Mouse (Mus musculus) adipocyte (in vitro differentiated cells): ENCODE results near the gene Il21.

Experiments used
- DNase-seq: peaks from one replicate; pipeline ENCODE4 v3.0.0-alpha.2; 2016; ENCODE audit warnings: low spot score

Il21 gene

GRCm38 (mm10) chr3:37232586-37233222 lies at the start of gene Il21:
Il21 (minus strand) TSS chr3:37232636.
- DNase-seq = no peak

GRCm38 (mm10) chr3:37280871-37281270 lies 48.4 kb upstream of the Il21 start:
- no peak for DNase-seq

DNA sequence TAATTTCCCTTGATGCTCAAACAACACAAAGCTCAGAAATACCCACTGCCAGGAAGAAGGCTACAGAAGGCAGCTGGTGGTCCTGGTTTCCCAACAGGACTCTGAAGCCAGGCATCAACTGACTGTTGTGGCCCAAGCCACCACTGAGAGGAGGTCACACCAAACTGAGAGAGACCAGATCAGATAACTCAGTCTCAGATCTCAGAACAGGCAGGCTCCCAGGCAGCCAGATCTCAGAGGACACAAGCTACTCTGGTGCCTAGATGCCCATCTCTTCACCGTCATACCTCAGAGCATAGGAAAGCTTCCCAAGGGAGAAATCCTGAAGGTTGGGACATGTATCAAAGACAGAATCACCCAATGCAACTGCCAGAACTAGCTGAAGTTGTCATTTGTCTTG lies 47.8 kb upstream of the Il21 start:
- DNase-seq = no peak

- no peak for DNase-seq
Observed at GRCm38 (mm10) chr3:37274661-37275060, 42.2 kb upstream of the Il21 start.

GRCm38 (mm10) chr3:37273092-37273491 lies 40.7 kb upstream of the Il21 start:
- DNase-seq = no peak

DNA sequence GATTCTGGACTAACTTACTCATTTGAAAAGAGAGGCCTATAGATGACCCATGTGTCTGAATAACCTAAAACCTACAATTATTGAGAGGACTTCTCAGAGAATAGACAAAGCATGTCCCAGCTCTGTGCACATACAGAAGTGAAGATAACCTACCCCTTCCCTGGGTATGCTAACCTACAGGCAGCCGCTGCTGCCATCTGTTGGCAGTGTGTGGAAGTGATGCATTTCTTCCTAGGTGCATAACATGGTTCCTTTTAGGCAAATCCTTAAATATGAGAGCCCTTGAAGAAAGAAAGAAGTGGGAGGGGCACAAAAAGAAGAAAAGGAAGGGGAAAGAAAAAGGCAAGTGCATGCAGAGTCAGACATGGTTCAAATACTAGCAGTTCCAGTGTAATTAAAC lies 38.8 kb upstream of the Il21 start:
- DNase-seq = peak; percentile 43

- DNase-seq = no peak
Observed at GRCm38 (mm10) chr3:37269926-37270325, 37.5 kb upstream of the Il21 start.

DNA sequence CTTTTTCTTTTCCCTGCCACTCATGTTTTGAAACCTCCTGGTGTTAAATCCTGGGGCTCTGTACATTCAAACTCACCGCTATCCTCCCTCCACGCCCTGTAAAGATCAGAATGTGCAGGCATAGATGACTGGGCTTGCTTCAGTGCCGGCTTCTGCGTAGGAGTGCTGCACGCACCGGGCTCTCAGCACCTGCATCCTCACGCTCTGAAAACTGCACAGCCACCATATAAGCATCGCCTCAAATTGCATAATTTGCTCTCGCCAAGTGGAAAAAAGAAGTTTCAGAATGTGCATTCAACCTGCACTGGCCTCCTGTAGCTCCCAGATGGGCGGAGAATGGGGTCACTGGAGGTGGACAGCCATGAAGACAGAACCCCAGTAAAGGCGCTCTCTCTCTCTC lies 35.9 kb upstream of the Il21 start:
- no peak for DNase-seq

DNA sequence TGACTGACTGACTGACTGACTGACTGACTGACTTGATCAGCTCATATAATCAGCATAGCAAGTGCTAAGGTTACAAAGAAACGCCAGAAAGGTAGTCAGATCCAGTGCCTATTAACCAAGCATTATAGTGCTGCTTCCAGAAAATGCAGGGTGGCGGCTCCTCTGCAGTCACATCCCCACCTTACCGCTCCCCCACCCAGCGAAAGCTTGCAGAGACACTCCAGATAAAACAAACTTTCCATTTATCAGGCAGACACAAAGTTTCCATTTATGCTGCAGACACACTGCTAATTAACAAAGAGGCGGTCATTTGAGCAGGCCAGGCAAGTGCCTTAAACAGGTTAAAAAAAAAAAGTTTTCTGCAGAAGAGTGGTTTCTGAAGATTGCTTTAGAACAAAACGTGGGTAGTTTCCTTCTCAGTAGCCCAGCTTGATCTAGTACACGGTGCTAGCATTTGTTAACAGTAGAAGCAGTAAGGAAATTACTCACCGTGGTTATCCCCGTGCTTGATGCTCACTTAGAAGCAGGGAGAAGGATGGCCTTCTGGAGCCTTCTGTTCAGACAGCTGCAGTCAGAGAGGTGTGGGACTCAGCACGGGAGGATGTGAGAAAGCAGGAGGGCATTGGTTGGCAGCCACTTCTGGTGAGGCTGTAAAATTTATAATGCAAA lies 27.0 kb upstream of the Il21 start:
- no peak for DNase-seq

- DNase-seq = no peak
Observed at GRCm38 (mm10) chr3:37257776-37258175, 25.3 kb upstream of the Il21 start.

GRCm38 (mm10) chr3:37250967-37251366 lies 18.5 kb upstream of the Il21 start:
- no peak for DNase-seq

- no peak for DNase-seq
Observed at GRCm38 (mm10) chr3:37235025-37235424, 2.6 kb upstream of the Il21 start.

GRCm38 (mm10) chr3:37231153-37231552 lies 1.3 kb downstream of the Il21 start:
- DNase-seq = no peak

DNA sequence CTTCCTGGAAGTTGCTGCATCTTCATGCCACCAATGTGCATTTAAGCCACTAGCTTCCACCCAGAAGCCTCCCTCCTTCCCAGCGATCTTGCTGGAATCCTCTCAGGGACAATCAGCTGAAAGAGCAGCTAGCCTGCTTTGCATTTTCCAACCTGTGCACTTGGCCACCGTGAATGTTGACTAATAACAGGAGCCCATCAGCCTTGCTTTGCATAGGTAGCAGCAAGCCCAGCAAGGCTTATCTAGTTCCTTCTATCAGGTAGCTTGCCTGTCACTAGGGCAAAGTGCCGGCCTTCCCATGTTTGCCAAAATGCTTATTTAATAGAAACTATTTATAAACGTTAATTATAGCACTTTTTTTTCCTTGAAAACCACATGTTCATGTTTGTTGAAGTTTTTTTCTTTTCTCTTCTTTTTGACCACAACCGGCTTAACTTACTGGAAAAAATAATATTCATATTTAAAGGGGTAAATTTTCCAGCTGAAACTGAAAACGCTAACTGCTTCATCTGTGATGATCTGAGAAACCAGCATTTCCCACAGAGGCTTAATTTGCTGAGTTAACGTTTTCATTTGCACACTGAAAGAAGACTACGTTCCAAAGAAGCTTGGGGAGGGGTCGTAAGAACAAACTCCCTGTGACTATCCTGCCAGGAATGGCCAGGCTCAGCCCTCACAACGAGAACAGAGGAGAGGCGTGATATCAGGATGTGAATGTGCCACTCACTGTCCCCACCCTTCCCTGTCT lies 3.2 kb downstream of the Il21 start:
- DNase-seq = no peak

DNA sequence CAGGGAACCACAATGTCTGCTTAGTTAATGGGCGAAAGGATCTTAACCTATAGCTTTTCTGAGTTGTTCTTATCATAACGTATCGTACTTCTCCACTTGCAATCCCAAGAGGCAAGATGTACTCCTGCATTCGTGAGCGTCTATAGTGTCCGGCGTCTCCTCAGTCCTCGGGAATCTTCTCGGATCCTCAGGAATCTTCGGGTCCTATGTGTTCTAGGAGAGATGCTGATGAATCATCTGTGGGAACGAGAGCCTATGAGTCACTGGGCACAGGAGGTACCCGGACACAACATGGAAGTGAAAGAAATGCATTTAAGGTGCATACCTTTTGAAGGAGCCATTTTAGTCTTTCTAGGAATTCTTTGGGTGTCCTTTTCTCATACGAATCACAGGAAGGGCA lies 7.3 kb downstream of the Il21 start:
- DNase-seq = no peak

GRCm38 (mm10) chr3:37219071-37219470 lies 13.4 kb downstream of the Il21 start:
- DNase-seq = peak; percentile 65

GRCm38 (mm10) chr3:37205226-37205800 lies 27.1 kb downstream of the Il21 start:
- DNase-seq = no peak

DNA sequence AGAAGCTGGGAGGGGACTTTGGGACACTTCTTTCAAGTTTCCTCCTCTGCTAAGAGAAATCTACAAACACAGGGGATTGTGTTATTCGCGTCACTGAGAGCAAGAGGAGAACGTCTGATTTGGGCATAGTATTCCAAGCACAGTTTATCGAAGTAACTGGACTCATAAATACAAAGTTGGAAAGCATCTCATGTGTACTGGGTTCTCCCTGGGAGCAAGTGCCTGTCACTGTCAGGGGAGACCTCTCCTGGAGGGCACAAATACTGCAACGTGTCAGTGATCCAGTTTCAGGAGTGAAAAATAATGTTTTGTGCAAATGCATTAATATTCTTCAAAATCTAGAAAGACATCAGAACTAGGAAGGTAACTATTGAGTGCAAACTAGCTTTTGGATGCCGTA lies 27.9 kb downstream of the Il21 start:
- peak; percentile 58 for DNase-seq

DNA sequence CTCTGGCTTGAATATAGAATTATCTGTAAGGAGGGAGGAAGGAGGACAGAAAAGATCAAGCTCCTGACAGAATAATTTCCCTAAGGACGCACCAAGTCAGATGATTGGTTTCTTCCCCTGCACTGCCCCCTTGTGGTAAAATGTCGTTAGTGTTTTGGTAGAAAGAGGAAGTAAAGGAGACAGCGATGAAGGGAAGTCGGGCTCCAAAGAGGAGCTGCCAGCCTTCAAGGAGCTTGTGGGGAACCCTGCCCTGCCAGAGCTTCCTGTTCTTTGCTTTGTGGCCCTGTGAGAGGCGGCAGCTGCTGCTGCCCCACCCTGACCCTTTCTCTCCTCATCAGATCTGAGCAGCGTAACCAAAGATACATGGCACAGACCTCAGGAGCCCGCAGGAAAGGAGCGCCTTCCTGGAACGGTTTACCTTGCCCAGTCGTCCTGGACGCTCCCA lies 28.4 kb downstream of the Il21 start:
- DNase-seq = peak; percentile 94

- DNase-seq = no peak
Observed at GRCm38 (mm10) chr3:37202856-37203255, 29.6 kb downstream of the Il21 start.

DNA sequence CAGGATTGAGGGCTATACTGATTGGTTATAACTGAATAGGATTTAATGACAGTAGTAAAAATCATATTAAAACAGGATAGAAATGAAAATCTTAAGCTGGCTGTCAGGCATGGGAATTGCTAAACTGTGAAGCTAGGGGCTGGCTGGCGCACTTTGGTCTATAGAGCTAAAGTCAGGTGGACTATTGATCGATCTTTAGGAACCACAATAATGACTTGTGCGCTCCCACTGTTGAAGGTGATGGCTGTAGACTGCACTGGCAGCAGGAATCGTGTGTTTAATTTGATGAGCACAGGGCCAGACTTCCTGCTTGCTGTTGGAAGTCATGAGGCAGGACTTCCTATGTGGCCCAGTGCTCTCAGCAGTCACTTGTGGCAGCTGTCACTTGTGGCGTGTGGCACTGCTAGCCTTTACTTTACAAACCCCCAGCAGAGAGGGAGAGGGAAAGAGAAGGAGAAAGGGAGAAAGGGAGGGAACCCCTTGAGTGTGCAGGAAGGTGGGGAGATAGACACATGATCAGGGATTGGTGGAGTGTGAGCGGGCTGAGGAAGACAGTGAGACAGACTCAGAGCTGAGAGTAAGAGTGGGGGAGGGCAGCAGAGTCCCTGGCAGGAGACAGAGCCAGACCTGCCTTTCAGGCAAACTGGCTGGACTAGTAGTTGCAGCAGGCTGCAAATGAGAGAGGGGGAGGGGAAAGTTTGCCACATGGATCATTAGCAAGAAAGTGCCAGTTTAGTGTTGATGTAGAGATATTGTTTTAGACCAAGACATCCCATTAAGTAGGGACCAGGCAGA lies 31.1 kb downstream of the Il21 start:
- DNase-seq = no peak

DNA sequence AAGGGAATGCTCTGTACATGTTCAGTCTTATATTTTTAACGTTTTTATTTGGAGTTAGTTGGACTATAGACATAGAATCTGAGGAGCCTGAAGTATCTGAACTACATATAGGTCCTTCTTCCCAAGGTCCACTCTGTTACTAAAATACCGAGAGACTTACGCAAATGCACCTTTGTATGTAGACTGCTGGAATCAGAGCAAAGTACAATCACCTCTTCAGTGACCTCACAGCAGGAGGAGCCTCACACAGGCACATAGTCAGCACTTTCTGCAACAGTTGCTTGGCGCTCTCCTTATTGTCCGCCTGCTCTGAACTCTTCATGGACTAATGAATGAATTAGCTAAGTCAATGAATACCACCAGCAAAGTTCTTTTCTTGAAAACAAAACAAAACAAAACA lies 34.1 kb downstream of the Il21 start:
- no peak for DNase-seq
